Mouse (Mus musculus): ENCODE data around the gene Hivep3. TPM values are rescaled to one million over a fixed set of nuclear protein-coding genes. Genes with fewer than 3 reads are reported as not detected.

Hivep3 gene
- total and polyA plus RNA-seq, 3 experiments, result 14.4 to 32.3 (median 21.2) TPM

DNA sequence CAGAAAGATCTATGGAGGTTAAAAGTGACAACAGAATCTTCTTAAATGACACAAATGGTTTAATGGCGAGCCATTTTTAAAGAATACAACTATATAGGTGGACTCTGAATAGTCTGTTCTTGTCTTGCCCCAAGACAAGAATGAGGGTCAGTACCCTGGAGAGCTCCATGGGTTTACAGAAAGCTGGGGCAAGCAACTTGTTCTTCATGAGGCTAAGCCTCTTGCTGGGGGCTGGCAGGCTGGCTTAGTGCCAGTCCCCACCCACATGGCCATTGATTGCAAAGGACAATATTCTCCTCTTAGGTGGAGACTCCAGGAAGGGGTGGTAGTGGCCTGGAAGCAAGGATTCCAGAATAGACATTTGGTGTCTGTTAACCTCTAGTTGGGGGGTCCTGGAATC, 170.2 kb downstream of the Hivep3 start:
- dilution Hi-C loops (cut with MboI; ENCODE audit: extremely low pct_ligation_motif_present, extremely low pct_unique_long_range_greater_than_20kb, low sequenced_read_pairs), result no loop called here
- Histone ChIP-seq H3K27me3 (replicated peaks) (no peaks in the 10 kb centered on the region), H3K4me1 (ENCODE audit: control insufficient read depth in 1 of 2, insufficient read depth in 2 of 2) (peaks cover 3% of the 10 kb centered on the region in 2 experiments), H3K9me3 (replicated peaks; ENCODE audit: low read length) (no peaks in the 10 kb centered on the region), H3K4me2 (ENCODE audit: insufficient read depth, low read depth, poor library complexity, severe bottlenecking) (no peak overlapping the region), H3K36me3 (replicated peaks in 1 of 2; ENCODE audit: control insufficient read depth in 1 of 2, insufficient read depth in 1 of 2, low read length in 1 of 2) (no peaks in the 10 kb centered on the region), H3K4me3 (replicated peaks in 1 of 3; ENCODE audit: low read depth in 2 of 3, low read length in 2 of 3, poor library complexity in 1 of 3) (no peak overlapping the region), H3K27ac (ENCODE audit: insufficient read depth, low read depth) (no peak overlapping the region), H3K79me2 (replicated peaks; ENCODE audit: control insufficient read depth, extremely low read depth, insufficient read depth, poor library complexity, severe bottlenecking) (no peaks in the 10 kb centered on the region), H3K9ac (ENCODE audit: insufficient read depth, low read depth) (no peak overlapping the region)
- DNase-seq (ENCODE audit: extremely low read depth), result peak; percentile 38
- in situ Hi-C loops (cut with MboI; ENCODE audit: low pct_ligation_motif_present, low pct_unique_long_range_greater_than_20kb, low sequenced_read_pairs), result no loop called here
- no peak for TF ChIP-seq ZNF384 (IDR thresholded peaks at IDR 0.05; ENCODE audit: low read depth, low read length)
- TF ChIP-seq CHD1 (IDR thresholded peaks at IDR 0.05; ENCODE audit: low read depth, low read length), result no peak
- no peak for TF ChIP-seq MAZ (IDR thresholded peaks at IDR 0.05; ENCODE audit: low read depth, low read length)
- TF ChIP-seq CHD2 (IDR thresholded peaks at IDR 0.05; ENCODE audit: low read length), result no peak
- no peak for TF ChIP-seq IRF4 (IDR thresholded peaks at IDR 0.05; ENCODE audit: low read depth, low read length)
- no peak for TF ChIP-seq TCF12 (IDR thresholded peaks at IDR 0.05; ENCODE audit: low read depth, low read length)
- TF ChIP-seq ZKSCAN1 (IDR thresholded peaks at IDR 0.05; ENCODE audit: borderline replicate concordance, low read depth, low read length), result no peak
- no peak for TF ChIP-seq USF2 (conservative IDR thresholded peaks at IDR 0.05; ENCODE audit: low read depth, low read length)
- TF ChIP-seq ZC3H11A (IDR thresholded peaks at IDR 0.05; ENCODE audit: low read depth, low read length), result no peak

DNA sequence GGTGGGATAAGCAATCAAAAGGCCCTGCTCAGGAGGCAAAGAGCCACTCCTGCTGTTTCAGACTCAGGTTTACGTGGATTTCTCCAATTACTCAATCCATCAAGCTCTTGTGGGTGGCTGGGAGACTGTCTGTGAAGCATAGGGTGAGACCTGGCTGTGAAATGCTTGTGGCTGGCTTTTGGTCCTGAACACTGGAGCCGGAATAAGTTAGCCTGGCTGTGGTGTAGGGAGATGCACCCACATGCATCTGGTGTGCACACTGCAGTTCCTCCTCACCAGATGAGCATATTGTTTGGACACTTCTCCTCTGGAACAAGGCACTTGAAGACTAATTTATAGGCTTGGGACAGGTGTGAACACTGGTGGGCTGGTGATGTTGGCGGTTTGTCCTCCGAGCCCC, 170.7 kb downstream of the Hivep3 start:
- no peak overlapping the region for H3K4me2 ChIP-seq (ENCODE audit: insufficient read depth, low read depth, poor library complexity, severe bottlenecking)
- H3K27ac ChIP-seq (ENCODE audit: insufficient read depth, low read depth), result no peak overlapping the region
- in situ Hi-C loops (cut with MboI; ENCODE audit: low pct_ligation_motif_present, low pct_unique_long_range_greater_than_20kb, low sequenced_read_pairs), result no loop called here
- H3K79me2 ChIP-seq (replicated peaks; ENCODE audit: control insufficient read depth, extremely low read depth, insufficient read depth, poor library complexity, severe bottlenecking), result no peaks in the 10 kb centered on the region
- H3K36me3 ChIP-seq (replicated peaks in 1 of 2; ENCODE audit: control insufficient read depth in 1 of 2, insufficient read depth in 1 of 2, low read length in 1 of 2), result no peaks in the 10 kb centered on the region
- no peak overlapping the region for H3K9ac ChIP-seq (ENCODE audit: insufficient read depth, low read depth)
- no peak for TF ChIP-seq ELF1 (IDR thresholded peaks at IDR 0.05; ENCODE audit: low read depth, low read length)
- no peak for TF ChIP-seq ZMIZ1 (IDR thresholded peaks at IDR 0.05; ENCODE audit: low read depth, low read length)
- no peak for TF ChIP-seq ZKSCAN1 (IDR thresholded peaks at IDR 0.05; ENCODE audit: borderline replicate concordance, low read depth, low read length)
- no peak for TF ChIP-seq NRF1 (IDR thresholded peaks at IDR 0.05; ENCODE audit: low read depth, low read length)
- DNase-seq (ENCODE audit: extremely low read depth), result no peak
- dilution Hi-C loops (cut with MboI; ENCODE audit: extremely low pct_ligation_motif_present, extremely low pct_unique_long_range_greater_than_20kb, low sequenced_read_pairs), result no loop called here
- H3K9me3 ChIP-seq (replicated peaks; ENCODE audit: low read length), result no peaks in the 10 kb centered on the region
- no peaks in the 10 kb centered on the region for H3K4me1 ChIP-seq (ENCODE audit: control insufficient read depth in 1 of 2, insufficient read depth in 2 of 2)
- H3K4me3 ChIP-seq (replicated peaks in 1 of 3; ENCODE audit: low read depth in 2 of 3, low read length in 2 of 3, poor library complexity in 1 of 3), result no peak overlapping the region
- H3K27me3 ChIP-seq (replicated peaks), result no peaks in the 10 kb centered on the region

DNA sequence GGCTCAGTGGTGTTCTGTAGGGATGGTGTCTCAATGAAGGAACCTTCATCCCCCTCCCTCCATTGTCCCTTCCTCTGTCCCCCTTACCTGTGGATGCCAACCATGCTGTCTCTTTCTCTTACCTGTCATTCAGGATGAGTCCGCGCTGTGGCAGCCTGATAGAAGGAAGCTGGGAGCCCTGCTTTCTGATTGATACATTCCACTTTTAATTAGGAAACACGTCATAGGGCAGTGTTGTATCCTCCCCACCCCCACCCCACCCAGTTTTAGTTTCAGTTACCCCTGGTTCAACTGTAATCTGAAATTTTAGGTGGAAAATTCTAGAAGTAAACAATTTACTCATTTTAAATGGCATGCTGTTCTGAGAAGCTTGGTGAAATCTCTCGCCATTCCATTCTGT, 173.5 kb downstream of the Hivep3 start:
- in situ Hi-C loops (cut with MboI; ENCODE audit: low pct_ligation_motif_present, low pct_unique_long_range_greater_than_20kb, low sequenced_read_pairs), result no loop called here

More for the DNA sequence above, 173.5 kb downstream of the Hivep3 start:
- Histone ChIP-seq H3K4me2 (ENCODE audit: insufficient read depth, low read depth, poor library complexity, severe bottlenecking) (no peak overlapping the region), H3K4me1 (ENCODE audit: control insufficient read depth in 1 of 2, insufficient read depth in 2 of 2) (peaks cover 12% of the 10 kb centered on the region in 2 experiments), H3K9ac (ENCODE audit: insufficient read depth, low read depth) (no peak overlapping the region), H3K27me3 (replicated peaks) (no peaks in the 10 kb centered on the region), H3K36me3 (replicated peaks in 1 of 2; ENCODE audit: control insufficient read depth in 1 of 2, insufficient read depth in 1 of 2, low read length in 1 of 2) (no peaks in the 10 kb centered on the region), H3K79me2 (replicated peaks; ENCODE audit: control insufficient read depth, extremely low read depth, insufficient read depth, poor library complexity, severe bottlenecking) (no peaks in the 10 kb centered on the region), H3K9me3 (replicated peaks; ENCODE audit: low read length) (no peaks in the 10 kb centered on the region), H3K27ac (ENCODE audit: insufficient read depth, low read depth) (no peak overlapping the region), H3K4me3 (replicated peaks in 1 of 3; ENCODE audit: low read depth in 2 of 3, low read length in 2 of 3, poor library complexity in 1 of 3) (no peak overlapping the region)
- dilution Hi-C loops (cut with MboI; ENCODE audit: extremely low pct_ligation_motif_present, extremely low pct_unique_long_range_greater_than_20kb, low sequenced_read_pairs), result no loop called here
- no peak for DNase-seq (ENCODE audit: extremely low read depth)
- TF ChIP-seq BHLHE40 (IDR thresholded peaks at IDR 0.05; ENCODE audit: low read depth, low read length), result no peak
- no peak for TF ChIP-seq POLR2AphosphoS2 (IDR thresholded peaks at IDR 0.05; ENCODE audit: low read depth, low read length)
- no peak for TF ChIP-seq KAT2A (IDR thresholded peaks at IDR 0.05; ENCODE audit: insufficient replicate concordance, low read length)
- no peak for TF ChIP-seq NELFE (IDR thresholded peaks at IDR 0.05; ENCODE audit: low read depth, low read length)
- no peak for TF ChIP-seq JUND (conservative IDR thresholded peaks at IDR 0.05; ENCODE audit: low read depth, low read length)
- TF ChIP-seq MAZ (IDR thresholded peaks at IDR 0.05; ENCODE audit: low read depth, low read length), result no peak
- TF ChIP-seq CHD2 (IDR thresholded peaks at IDR 0.05; ENCODE audit: low read length), result no peak
- no peak for TF ChIP-seq MXI1 (IDR thresholded peaks at IDR 0.05; ENCODE audit: low read depth, low read length)
- no peak for TF ChIP-seq TCF12 (IDR thresholded peaks at IDR 0.05; ENCODE audit: low read depth, low read length)
- TF ChIP-seq ZNF384 (IDR thresholded peaks at IDR 0.05; ENCODE audit: low read depth, low read length), result no peak
- TF ChIP-seq PAX5 (IDR thresholded peaks at IDR 0.05; ENCODE audit: low read length), result no peak
- no peak for TF ChIP-seq ZKSCAN1 (IDR thresholded peaks at IDR 0.05; ENCODE audit: borderline replicate concordance, low read depth, low read length)
- no peak for TF ChIP-seq GABPA (IDR thresholded peaks at IDR 0.05; ENCODE audit: insufficient replicate concordance, low read depth, low read length)
- TF ChIP-seq HCFC1 (IDR thresholded peaks at IDR 0.05; ENCODE audit: low read depth, low read length), result no peak
- TF ChIP-seq POLR2A (IDR thresholded peaks at IDR 0.05; ENCODE audit: low read depth, low read length), result no peak
- no peak for TF ChIP-seq MAX (IDR thresholded peaks at IDR 0.05; ENCODE audit: low read length)
- TF ChIP-seq ELF1 (IDR thresholded peaks at IDR 0.05; ENCODE audit: low read depth, low read length), result no peak
- no peak for TF ChIP-seq MYC (IDR thresholded peaks at IDR 0.05; ENCODE audit: low read depth, low read length)
- TF ChIP-seq ZMIZ1 (IDR thresholded peaks at IDR 0.05; ENCODE audit: low read depth, low read length), result no peak
- TF ChIP-seq JUN (IDR thresholded peaks at IDR 0.05; ENCODE audit: insufficient read depth, low read depth, low read length), result no peak
